Mouse (Mus musculus): Measurements from ENCODE around the gene Bag2. TPM values are rescaled to one million over a fixed set of nuclear protein-coding genes. Genes with fewer than 3 reads are reported as not detected.

The Bag2 gene
- 2.2 TPM for polyA plus RNA-seq (2017; shearing (Covaris generic))

DNA sequence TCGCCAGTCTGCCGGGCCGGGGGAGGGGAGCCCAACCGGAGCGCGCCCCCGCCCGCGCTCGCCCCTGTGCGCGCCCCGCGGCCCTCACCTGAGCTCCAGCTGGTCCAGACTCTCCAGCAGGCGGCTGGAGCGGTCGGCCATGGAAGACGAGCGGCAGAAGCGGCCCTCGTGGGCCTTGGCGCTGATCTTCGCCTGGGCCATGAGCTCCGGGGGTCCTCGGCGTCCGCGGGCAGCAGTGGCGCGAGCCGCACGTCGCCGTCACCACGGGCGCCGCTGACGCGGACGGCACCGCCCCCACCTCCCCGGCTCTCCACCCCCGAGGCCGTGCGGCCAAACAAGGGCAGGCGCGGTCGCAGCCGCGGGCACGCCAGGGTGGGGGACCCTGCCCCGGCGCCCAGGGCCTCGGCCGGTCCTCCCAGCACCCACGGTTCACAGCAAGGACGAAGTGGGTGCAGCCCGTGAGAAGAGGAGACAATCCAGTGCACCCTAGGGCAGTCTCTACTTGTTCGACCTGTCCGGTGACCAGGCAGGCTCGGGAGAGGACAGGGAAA is at the start of gene Bag2:
Gene Bag2 (minus strand): TSS at position 305 of the 551 bp plus-strand sequence.

GRCm38 (mm10) chr1:33719733-33720225 is 37.8 kb downstream of the Bag2 start, which contains the start of gene Rab23:
Gene Rab23 (plus strand): TSS chr1:33719887.

Other genes with a start within 250 kb of the Bag2 start
- 10.2 TPM for gene Prim2, start 88.0 kb downstream of the Bag2 start, polyA plus RNA-seq (2017; shearing (Covaris generic))
- gene Rab23, start 37.9 kb downstream of the Bag2 start, polyA plus RNA-seq (2017; shearing (Covaris generic)): 12.9 TPM
- 32.0 TPM for gene Zfp451, start 56.8 kb upstream of the Bag2 start, polyA plus RNA-seq (2017; shearing (Covaris generic))
- 0.45 TPM for gene Bend6, start 150.0 kb upstream of the Bag2 start, polyA plus RNA-seq (2017; shearing (Covaris generic))
- 1.5 TPM for gene Dst, start 150.4 kb upstream of the Bag2 start, polyA plus RNA-seq (2017; shearing (Covaris generic))